Mouse (Mus musculus): Measurements from ENCODE around the gene Rbfox3.

Gene Rbfox3

DNA sequence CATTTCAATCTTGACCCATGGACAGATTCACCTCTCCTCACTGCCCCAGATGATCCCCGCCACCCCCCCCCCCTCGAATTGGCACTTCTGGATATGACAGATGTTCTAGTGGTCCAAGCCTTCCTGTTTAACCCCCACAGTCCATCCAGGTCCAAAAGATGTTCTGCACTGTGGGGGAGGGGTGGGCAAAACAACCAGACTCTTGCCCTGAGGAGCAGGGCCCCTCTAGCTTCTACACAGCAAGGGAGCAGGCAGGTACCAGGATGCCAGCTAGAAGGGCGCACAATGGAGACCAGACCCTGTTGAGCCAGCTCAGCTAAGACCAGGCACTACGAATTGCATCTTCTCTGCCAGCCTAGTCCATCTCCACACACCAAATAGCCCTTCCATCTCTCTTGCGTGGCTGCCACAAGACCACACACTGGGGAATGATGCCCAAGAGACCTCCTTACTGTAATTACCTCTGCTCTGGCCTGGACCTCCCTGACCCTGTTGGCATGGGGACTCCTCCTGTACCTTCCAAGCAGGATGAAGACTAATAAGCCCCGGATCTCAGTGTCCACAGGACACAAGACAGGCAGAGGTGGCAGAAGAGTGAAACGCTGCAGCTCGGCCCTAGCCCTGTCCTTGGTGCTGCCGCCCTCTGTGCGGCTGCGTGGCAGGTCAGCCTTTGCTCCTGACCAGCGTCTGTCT lies 5.1 kb downstream of the Rbfox3 start:
- DNase-seq (ENCODE audit: low read depth, low spot score), result no peak

- DNase-seq (ENCODE audit: low read depth, low spot score), result no peak
Measured at GRCm38 (mm10) chr11:118905656-118906055, 5.7 kb downstream of the Rbfox3 start.

DNA sequence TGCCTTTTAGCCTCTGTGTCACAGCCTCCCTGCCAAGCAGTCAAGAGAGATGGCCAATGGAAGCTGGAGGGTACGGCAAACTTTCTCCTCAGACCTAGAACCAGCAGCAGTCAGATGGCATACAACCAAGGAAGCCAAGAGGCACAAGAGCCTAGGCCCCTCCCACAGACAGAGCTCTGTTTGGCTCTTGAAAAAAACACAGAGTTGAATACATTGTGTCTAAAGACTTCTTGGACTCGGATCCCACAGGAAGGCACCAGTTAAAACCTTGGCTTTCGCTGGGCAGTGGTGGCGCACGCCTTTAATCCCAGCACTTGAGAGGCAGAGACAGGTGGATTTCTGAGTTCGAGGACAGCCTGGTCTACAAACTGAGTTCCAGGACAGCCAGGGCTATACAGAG lies 7.1 kb downstream of the Rbfox3 start:
- DNase-seq (ENCODE audit: low read depth, low spot score), result no peak

- no peak for DNase-seq (ENCODE audit: low read depth, low spot score)
Measured at GRCm38 (mm10) chr11:118899771-118900545, 11.4 kb downstream of the Rbfox3 start.

- DNase-seq (ENCODE audit: low read depth, low spot score), result no peak
Measured at GRCm38 (mm10) chr11:118898643-118899042, 12.8 kb downstream of the Rbfox3 start.

DNA sequence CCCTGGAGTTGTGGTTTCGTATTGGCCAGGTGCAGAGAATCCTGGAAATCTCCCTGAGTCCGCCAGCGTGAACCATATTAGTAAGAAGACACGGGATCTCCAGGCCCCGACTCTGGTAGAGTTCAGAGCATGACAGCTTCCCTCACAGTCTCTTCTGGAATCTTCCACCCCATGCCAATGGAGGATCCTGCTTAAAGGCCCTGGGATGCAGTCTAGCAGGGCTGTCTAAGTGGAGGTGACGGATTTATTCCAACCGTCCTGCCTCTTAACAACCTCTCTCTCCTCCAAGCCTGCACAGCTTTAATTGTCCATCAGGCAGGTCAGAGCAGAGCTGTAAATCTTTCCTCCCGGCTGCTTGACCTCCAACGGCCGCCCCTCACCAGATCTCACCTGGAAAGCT lies 13.2 kb downstream of the Rbfox3 start:
- no peak for DNase-seq (ENCODE audit: low read depth, low spot score)

DNA sequence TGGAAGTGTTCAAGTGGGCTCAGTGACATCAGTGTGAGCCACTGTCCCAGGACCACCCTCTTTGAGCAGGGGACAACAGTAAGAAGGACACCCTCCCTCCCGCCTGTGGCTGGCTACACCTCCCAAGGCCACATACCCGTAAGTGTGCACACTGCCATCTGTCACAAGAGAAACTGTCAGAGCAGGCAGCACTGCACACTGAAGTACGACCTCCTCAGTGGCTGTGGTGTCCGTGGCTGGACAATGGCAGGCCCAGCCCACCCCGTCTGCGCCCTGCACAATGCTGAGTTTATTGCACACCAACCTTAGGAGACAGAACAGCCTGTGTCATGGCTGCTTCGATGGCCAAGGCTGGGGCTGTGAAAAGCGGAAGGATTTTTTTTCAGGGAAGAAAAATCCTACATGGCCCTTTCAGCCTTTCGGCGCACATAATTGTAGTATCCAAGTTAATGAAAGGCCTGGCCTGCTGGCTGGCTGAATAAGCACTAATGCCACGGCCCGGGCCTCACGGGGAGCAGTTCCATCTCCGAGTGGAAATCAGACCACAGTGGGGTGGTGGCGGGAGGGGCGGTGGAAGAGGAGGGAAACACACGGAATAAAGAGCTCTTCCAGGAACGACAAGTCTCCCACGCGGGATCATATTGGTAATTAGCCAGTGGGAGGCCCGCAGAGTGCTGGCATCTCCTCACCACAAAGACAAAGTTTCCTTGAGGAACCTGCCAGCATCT lies 14.1 kb downstream of the Rbfox3 start:
- no peak for DNase-seq (ENCODE audit: low read depth, low spot score)

DNA sequence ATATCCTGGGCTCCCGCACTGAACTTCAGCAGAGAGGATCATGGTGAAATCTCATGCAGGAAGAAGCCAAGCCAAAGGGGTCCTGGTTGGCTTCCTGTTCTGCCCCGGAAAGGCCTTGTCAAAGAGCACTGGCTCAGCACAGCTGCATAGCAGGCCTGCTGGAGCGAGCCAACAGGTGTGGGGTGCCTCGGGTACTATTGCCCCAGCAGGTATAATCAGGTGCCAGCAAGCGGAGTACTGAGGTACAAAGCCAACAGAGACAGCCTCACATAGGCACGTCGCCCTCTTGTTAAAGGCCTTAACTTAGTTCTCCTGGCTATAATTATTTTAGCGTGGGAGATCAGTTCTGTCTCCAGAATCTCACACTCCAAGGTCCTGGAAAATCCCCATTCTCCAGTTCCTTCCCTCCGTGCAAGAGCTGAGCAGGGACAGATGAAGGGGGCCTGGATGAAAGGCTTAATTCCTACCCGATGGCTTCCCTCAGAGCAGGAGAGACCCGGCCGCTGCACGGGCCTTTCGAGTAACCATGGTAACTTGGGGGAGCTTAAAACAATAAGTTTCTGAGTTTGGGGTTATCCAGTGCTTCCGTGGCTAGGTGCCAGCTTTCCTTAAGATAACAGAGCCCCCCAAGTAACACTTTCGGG lies 15.2 kb downstream of the Rbfox3 start:
- DNase-seq (ENCODE audit: low read depth, low spot score), result no peak

- DNase-seq (ENCODE audit: low read depth, low spot score), result no peak
Measured at GRCm38 (mm10) chr11:118894835-118895234, 16.6 kb downstream of the Rbfox3 start.

- no peak for DNase-seq (ENCODE audit: low read depth, low spot score)
Measured at GRCm38 (mm10) chr11:118894196-118894595, 17.2 kb downstream of the Rbfox3 start.

DNA sequence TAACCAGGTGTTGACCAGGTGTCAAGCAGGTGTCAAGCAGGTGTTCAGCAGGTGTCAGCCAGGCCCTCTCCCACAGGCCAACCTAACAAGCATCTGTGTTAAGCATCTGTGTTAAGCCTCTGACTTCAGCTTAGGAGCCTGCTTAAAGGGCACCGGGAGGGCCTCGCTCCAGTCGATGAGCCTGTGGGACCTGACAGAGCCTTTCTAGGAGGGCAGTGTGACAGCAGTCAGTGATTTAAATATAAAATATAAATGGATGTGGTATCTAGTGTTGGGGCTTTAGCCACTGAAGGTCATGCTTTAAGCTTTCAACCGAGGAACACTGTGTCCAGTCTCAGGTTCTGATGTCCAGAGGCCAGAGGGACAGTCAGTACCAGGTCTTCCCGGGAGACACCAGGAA lies 18.5 kb downstream of the Rbfox3 start:
- no peak for DNase-seq (ENCODE audit: low read depth, low spot score)

DNA sequence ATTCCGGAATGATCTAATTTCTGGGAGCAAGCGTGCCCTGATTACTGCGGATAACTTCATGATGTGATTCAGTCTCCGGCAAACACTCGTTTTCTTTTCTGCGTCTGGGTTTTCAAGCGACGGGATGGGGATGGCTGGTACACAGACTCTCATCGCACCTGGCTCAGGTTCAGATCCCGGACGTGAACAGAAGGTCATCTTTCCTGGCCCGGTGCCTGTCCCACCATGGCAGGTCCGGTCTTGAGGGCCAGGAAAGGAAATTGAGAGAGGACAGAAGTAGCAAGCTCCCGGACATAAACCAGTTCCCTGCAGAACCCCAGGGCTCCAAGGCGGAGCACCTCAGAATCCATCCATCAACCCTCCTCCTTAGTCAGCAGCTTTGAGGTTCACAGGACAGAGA lies 19.9 kb downstream of the Rbfox3 start:
- DNase-seq (ENCODE audit: low read depth, low spot score), result no peak

- DNase-seq (ENCODE audit: low read depth, low spot score), result no peak
Measured at GRCm38 (mm10) chr11:118890992-118891398, 20.4 kb downstream of the Rbfox3 start.

GRCm38 (mm10) chr11:118890474-118890873 lies 20.9 kb downstream of the Rbfox3 start:
- no peak for DNase-seq (ENCODE audit: low read depth, low spot score)

DNA sequence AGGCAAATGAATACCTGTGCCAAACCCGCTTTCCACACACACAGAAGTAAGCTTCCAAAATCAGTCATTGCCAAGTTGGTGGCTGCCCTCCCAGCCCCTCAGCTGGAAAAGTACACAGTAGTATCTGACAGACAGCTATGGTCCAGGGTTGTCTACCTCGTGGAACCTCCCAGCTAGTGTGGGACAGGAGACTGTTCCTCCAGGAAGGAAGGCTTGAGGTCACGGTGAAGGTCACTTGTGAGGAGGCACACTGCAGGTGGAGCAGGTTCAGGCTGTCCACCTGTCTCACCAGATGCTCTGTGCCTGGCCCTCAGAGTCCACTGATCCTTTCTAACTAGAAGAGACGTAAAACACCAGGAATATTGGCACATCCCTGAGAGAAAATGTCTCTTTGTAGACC lies 21.9 kb downstream of the Rbfox3 start:
- DNase-seq (ENCODE audit: low read depth, low spot score), result no peak

DNA sequence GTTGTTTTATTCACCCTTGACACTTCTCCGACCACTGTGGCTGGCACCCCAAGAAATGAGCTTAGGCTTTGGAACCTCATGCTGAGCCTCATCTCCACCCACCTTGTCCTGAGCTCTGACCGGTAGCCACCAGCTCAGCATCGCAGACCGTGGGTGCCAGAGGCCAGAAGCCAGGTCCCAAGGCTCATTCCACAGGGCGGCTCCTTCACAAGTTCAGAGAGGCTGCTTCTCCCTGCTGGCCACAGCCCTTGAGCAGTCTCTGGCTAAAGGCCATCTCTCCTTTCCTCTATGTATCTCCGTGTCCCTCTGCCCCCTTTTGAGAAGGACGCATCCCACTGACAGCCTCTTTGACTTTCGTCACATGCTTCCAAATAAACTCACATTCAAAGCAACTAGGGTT lies 23.0 kb downstream of the Rbfox3 start:
- DNase-seq (ENCODE audit: low read depth, low spot score), result no peak

DNA sequence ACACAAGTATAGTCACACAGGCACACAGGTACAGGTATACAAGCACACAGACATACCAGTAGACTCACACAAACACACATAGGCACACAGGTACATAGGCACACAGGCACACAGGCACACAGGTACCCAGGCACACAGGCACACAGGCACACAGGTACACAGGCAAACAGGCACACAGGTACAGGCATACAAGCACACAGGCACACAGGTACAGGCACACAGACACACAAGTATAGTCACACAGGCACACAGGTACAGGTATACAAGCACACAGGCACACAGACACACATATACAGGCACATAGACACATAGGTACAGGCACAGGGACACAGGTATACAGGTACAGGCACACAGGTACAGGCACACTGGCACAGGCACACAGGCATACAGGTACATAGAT lies 24.2 kb downstream of the Rbfox3 start:
- DNase-seq (ENCODE audit: low read depth, low spot score), result no peak

DNA sequence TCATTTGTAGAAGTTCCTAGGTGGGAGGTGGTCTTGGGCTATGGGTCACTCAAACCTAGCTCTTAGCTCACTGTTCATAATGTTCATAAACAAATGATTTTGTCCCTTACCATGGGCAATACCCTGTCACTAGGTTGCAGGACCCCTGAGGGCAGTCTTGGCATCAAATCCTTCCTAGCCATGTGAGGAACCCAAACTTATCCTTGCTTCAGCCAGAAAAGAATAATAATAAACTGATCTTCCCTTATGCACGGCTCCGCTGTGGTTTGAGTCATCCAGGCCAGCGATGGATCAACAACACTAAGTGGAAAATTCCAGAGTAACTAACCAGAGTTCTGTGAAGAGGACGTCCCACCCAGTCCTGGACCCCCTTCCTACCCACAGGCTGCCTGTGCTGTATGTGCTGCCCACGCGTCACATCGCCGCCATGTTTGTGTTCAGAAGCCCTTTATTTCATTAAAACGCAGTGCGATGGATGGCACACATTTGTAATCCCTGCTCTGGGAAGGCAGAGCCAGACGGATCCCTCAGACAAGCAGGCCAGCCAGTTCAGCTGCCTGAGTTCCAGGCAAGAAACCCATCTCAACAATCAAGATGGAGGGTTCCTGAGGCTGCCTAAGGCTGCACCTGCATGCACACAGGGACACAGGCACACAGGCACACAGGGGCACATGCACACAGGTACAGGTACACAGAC lies 25.0 kb downstream of the Rbfox3 start:
- DNase-seq (ENCODE audit: low read depth, low spot score), result no peak

GRCm38 (mm10) chr11:118885604-118886003 lies 25.8 kb downstream of the Rbfox3 start:
- no peak for DNase-seq (ENCODE audit: low read depth, low spot score)

DNA sequence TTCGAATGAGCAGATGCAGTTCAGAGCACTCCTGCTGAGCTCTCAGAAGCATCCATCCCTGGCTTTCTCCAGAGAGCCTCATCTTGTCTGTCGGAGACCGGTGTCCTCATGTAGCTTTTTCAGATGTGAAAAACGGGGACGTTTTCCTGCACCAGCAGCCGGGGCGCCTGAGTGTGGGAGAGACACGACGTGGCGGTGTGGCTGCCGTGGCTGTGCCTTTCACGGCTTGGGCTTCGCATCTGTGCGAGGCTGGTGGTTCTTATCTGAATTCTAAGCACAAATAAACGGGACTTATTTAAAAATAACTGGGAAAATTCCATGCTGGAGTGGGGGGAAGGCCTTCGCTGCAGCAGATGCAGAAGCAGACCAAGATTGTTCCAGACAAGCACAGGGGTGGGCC lies 26.3 kb downstream of the Rbfox3 start:
- DNase-seq (ENCODE audit: low read depth, low spot score), result no peak

- no peak for DNase-seq (ENCODE audit: low read depth, low spot score)
Measured at GRCm38 (mm10) chr11:118883143-118883542, 28.3 kb downstream of the Rbfox3 start.
